Mouse (Mus musculus) forebrain, embryonic 12.5 days (tissue): ENCODE results near the gene Gm49601. TPM values are rescaled to one million over a fixed set of nuclear protein-coding genes. Genes with fewer than 3 reads are reported as not detected.
A peak's percentile ranks its signal among the peaks of the same experiment; 100 is the strongest.

Experiments
- ATAC-seq: fragments of 200-750 bp; cut with Nextera tagmentation; 2 replicates; pipeline ENCODE4 v1.8.0; 2017; ENCODE audit warnings: moderate TSS enrichment; ENCODE audit not compliant: low FRiP score
- H3K27ac ChIP-seq: fragments of 300-500 bp; sonication (generic); 2 replicates; pipeline ENCODE4 v1.5.1; 2016; ENCODE audit warnings: mild to moderate bottlenecking
- H3K27me3 ChIP-seq: fragments of 300-500 bp; sonication (generic); 2 replicates; pipeline ENCODE4 v1.6.1; 2016; ENCODE audit warnings: mild to moderate bottlenecking
- H3K36me3 ChIP-seq: fragments of 300-500 bp; sonication (generic); replicated peaks from 2 replicates; pipeline ENCODE4 v1.6.1; 2016; ENCODE audit warnings: mild to moderate bottlenecking
- H3K4me1 ChIP-seq: fragments of 300-500 bp; sonication (generic); 2 replicates; pipeline ENCODE4 v1.6.1; 2016
- H3K4me2 ChIP-seq: fragments of 300-500 bp; sonication (generic); 2 replicates; pipeline ENCODE4 v1.6.1; 2016; ENCODE audit warnings: mild to moderate bottlenecking, moderate library complexity
- H3K4me3 ChIP-seq: fragments of 300-500 bp; sonication (generic); replicated peaks from 2 replicates; pipeline ENCODE4 v1.5.1; 2016; ENCODE audit warnings: mild to moderate bottlenecking
- H3K9ac ChIP-seq: fragments of 300-500 bp; sonication (generic); 2 replicates; pipeline ENCODE4 v1.6.1; 2016; ENCODE audit warnings: mild to moderate bottlenecking
- H3K9me3 ChIP-seq: fragments of 300-500 bp; sonication (generic); 2 replicates; pipeline ENCODE4 v1.6.1; 2016
- WGBS: fragments of 180-500 bp; shearing (Covaris S2); methylation state at CpG from one replicate; pipeline ENCODE4 v1.1.7; 2016; 5-methylcytosine and 5-hydroxymethylcytosine counted together
- polyA plus RNA-seq: library from polyadenylated mRNA; unstranded; fragments of >200 nt; fragmentation: Nextera tagmentation; extraction: Ambion mirVana; gene quantifications from 2 replicates; pipeline ENCODE4 v1.2.1, GENCODE M21; 2016

Gene Gm49601
- polyA plus RNA-seq, 1 experiment from 2014 or later = 10.7 TPM

GRCm38 (mm10) chr16:18628206-18628947, 2.1 kb upstream of the Gm49601 start:
- Histone ChIP-seq H3K9me3 (no peaks in the 10 kb centered on the region), H3K27ac (0 out of 2 replicates have a peak overlapping the region, but pooled peaks have one; percentile 25), H3K27me3 (peaks cover 51% of the 10 kb centered on the region), H3K9ac (peak overlapping the region; percentile 83), H3K4me1 (peaks cover 44% of the 10 kb centered on the region), H3K36me3 (peaks cover 22% of the 10 kb centered on the region), H3K4me3 (peak overlapping the region; percentile 86), H3K4me2 (peak overlapping the region; percentile 86)
- 63% methylated on average over 7 of the region's 7 CpGs for WGBS
- no peak for ATAC-seq

- Histone ChIP-seq H3K9ac (0 out of 2 replicates have a peak overlapping the region, but pooled peaks have one; percentile 83), H3K4me1 (peaks cover 44% of the 10 kb centered on the region), H3K4me3 (peak overlapping the region; percentile 54; the same call in 1 of the 2 replicates)
These were observed 936 bp upstream of the Gm49601 start for GRCm38 (mm10) chr16:18627163-18627562.

DNA sequence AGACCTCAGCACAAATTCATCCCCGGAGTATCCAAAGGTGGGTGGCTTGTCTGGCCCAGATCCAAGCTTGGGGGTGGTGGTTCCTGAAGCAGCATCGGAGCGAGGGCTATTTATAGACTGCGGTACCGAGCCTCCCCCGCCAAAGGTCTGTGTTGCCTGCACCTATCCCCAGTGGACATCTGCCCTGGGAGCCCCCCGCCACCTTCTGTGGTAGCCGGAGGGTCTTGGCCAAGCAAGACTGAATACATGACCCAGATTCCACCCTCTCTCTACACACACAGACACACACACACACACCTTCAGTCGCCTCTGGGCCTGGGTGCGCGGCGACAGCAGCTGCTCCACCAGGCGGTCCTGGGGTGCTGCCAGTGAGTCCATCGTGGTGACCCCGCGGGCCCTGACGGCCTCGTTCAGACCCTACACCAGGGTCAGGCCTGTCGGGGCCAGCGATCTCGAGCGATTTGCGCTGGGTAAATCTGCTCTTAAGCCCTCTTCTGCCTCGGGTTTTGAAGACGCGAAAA, 376 bp downstream of the Gm49601 start:
- 12% methylated on average over 26 of the region's 26 CpGs for WGBS
- H3K4me2 ChIP-seq = peak overlapping the region; percentile 86
- H3K36me3 ChIP-seq = peaks cover 36% of the 10 kb centered on the region
- peaks cover 74% of the 10 kb centered on the region for H3K27me3 ChIP-seq
- H3K9ac ChIP-seq = peak overlapping the region; percentile 63
- H3K9me3 ChIP-seq = no peaks in the 10 kb centered on the region
- no peak overlapping the region for H3K27ac ChIP-seq
- H3K4me1 ChIP-seq = peaks cover 54% of the 10 kb centered on the region
- ATAC-seq = no peak; the same call in 1 of the 2 replicates
- H3K4me3 ChIP-seq = peak overlapping the region; percentile 54

More at GRCm38 (mm10) chr16:18627163-18627562, 936 bp upstream of the Gm49601 start:
- no peak overlapping the region for H3K27ac ChIP-seq
- 48% methylated on average over 3 of the region's 3 CpGs for WGBS
- no peaks in the 10 kb centered on the region for H3K9me3 ChIP-seq
- ATAC-seq = no peak
- H3K36me3 ChIP-seq = peaks cover 34% of the 10 kb centered on the region
- peaks cover 61% of the 10 kb centered on the region for H3K27me3 ChIP-seq
- peak overlapping the region; percentile 86 for H3K4me2 ChIP-seq

DNA sequence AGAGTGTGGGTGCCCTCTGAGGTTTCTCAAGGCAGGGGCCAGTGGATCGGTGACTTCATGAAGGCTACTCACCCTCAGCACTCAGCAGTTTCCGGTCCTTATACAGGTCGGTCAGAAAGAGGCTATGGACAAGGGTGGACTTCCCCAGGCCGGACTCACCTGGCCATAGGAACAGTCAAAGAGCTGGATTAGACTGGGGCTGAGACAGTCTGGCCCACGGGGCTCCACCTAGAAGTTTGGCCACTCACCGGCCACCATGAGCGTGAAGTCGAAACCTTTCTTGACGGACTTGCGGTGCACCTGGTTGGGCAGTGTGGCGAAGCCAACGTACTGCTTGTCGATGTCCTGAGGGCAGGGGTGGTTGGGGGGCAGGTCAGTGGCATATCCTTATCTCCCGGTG, 1.1 kb downstream of the Gm49601 start:
- H3K9ac ChIP-seq = no peak overlapping the region
- peaks cover 58% of the 10 kb centered on the region for H3K4me1 ChIP-seq
- 36% methylated on average over 14 of the region's 14 CpGs for WGBS
- H3K4me2 ChIP-seq = no peak overlapping the region
- H3K27ac ChIP-seq = no peak overlapping the region
- peaks cover 81% of the 10 kb centered on the region for H3K27me3 ChIP-seq
- H3K4me3 ChIP-seq = peak overlapping the region; percentile 10; the same call in 1 of the 2 replicates
- no peak for ATAC-seq
- no peaks in the 10 kb centered on the region for H3K9me3 ChIP-seq
- H3K36me3 ChIP-seq = peaks cover 37% of the 10 kb centered on the region

- Histone ChIP-seq H3K4me1 (peaks cover 57% of the 10 kb centered on the region), H3K36me3 (peaks cover 40% of the 10 kb centered on the region), H3K27ac (no peak overlapping the region), H3K4me2 (no peak overlapping the region), H3K9me3 (no peaks in the 10 kb centered on the region), H3K4me3 (no peak overlapping the region), H3K9ac (no peak overlapping the region), H3K27me3 (peaks cover 86% of the 10 kb centered on the region)
- no peak for ATAC-seq
- WGBS = 18% methylated on average over 15 of the region's 15 CpGs
These were observed 1.6 kb downstream of the Gm49601 start for GRCm38 (mm10) chr16:18624641-18625040.

DNA sequence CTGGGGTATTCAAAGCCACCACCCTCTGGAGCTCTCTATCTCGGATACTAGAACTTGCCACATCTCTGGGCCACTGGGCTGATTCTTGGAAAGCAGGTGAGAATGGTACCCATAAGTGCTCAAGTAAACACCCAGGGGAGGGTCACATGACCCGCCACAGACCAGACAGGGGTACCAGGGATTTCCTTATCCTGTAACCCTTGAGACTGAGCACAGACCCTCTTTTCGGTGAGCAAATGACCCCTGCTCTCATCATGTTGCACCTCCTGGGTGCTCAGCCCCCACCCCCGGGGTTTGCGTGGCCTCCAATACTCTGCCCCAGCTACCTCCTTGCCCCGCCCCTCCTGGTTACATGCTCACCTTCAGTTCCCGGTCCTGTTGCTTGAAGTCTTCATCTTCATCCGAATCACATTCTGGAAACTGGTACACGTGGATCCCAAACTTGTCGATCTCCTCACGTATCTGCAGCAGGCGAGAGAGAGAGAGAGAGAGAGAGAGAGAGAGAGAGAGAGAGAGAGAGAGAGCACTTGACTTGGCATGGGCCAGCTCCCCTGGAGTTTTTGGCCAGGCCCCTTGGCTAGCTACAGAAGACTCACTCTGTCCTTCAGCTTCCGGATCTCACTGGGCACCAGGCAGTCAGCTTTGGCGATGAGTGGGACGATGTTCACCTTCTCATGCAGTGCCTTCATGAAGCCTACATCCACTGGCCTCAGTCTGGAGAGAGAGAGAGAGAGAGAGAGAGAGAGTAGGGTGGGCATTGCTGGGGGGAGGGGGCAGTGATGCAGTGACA, 2.3 kb downstream of the Gm49601 start:
- Histone ChIP-seq H3K4me1 (peaks cover 53% of the 10 kb centered on the region), H3K4me2 (no peak overlapping the region), H3K27me3 (peaks cover 93% of the 10 kb centered on the region), H3K9me3 (no peaks in the 10 kb centered on the region), H3K9ac (no peak overlapping the region), H3K36me3 (peaks cover 40% of the 10 kb centered on the region), H3K27ac (no peak overlapping the region), H3K4me3 (no peak overlapping the region)
- ATAC-seq = no peak
- 30% methylated on average over 15 of the region's 15 CpGs for WGBS

GRCm38 (mm10) chr16:18622916-18623750, 3.1 kb downstream of the Gm49601 start:
- no peak overlapping the region for H3K9ac ChIP-seq
- peaks cover 45% of the 10 kb centered on the region for H3K4me1 ChIP-seq
- H3K27ac ChIP-seq = no peak overlapping the region
- H3K36me3 ChIP-seq = peaks cover 40% of the 10 kb centered on the region
- WGBS = 26% methylated on average over 29 of the region's 29 CpGs
- no peak for ATAC-seq
- H3K27me3 ChIP-seq = peaks cover 99% of the 10 kb centered on the region
- no peak overlapping the region for H3K4me2 ChIP-seq
- no peak overlapping the region for H3K4me3 ChIP-seq
- H3K9me3 ChIP-seq = no peaks in the 10 kb centered on the region

GRCm38 (mm10) chr16:18622019-18622418, 4.2 kb downstream of the Gm49601 start, which contains the start of gene Gp1bb:
Gene Gp1bb (minus strand): TSS chr16:18622403.
- Histone ChIP-seq H3K9ac (0 out of 2 replicates have a peak within 1 kb of the TSS, but pooled peaks have one; percentile 40), H3K27ac (no peak within 1 kb of the TSS), H3K27me3 (peaks cover 96% of the 10 kb centered on the region), H3K4me1 (peaks cover 39% of the 10 kb centered on the region), H3K4me2 (peak within 1 kb of the TSS; percentile 81), H3K4me3 (peak within 1 kb of the TSS; percentile 47), H3K9me3 (no peaks in the 10 kb centered on the region), H3K36me3 (peaks cover 40% of the 10 kb centered on the region)
- ATAC-seq = no peak
- WGBS = 10% methylated on average over 17 of the region's 17 CpGs

GRCm38 (mm10) chr16:18621362-18622001, 4.7 kb downstream of the Gm49601 start:
- Histone ChIP-seq H3K27ac (no peak overlapping the region), H3K4me3 (peak overlapping the region; percentile 47), H3K9me3 (no peaks in the 10 kb centered on the region), H3K4me1 (peaks cover 34% of the 10 kb centered on the region), H3K4me2 (peak overlapping the region; percentile 81), H3K36me3 (peaks cover 40% of the 10 kb centered on the region), H3K9ac (0 out of 2 replicates have a peak overlapping the region, but pooled peaks have one; percentile 40), H3K27me3 (peaks cover 96% of the 10 kb centered on the region)
- 2% methylated on average over 38 of the region's 38 CpGs for WGBS
- ATAC-seq = no peak

DNA sequence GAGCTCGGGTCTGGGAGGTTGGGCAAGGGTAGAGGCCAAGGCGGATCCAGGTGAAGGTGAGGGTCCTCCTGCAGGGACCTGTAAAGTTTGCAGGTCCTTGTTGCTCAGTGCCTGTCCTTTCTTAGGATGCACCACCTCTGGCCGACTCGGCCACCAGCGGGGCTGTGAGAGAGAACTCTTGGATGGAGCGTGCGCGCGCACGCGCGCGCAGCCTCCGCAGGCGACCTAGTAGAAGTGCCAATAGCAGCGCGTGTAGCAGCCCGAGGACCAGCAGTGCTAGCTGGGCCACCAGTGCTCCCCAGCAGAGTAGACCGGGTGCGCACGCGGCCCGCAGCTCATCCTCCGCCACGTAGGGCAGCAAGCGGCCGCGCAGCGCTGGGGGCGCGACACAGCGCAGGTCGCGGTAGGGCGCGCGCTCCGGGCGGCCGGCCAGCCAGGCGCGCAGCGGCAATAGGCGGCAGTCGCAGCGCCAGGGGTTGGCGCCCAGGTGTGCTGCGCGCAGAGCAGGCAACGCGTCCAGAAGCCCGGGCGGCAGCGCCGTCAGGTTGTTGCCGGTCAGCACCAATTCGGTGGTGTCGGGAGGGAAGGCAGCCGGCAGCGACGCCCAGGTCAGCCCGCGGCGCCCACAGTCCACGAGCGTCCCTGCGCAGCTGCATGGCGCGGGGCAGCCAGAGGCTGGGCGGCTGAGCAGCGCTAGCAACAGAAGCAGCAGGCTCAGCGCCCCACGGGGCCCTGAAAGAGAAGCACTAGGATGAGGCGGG, 5.4 kb downstream of the Gm49601 start:
- Histone ChIP-seq H3K27ac (no peak overlapping the region), H3K4me3 (peak overlapping the region; percentile 47), H3K27me3 (peaks cover 94% of the 10 kb centered on the region), H3K9me3 (no peaks in the 10 kb centered on the region), H3K4me1 (peaks cover 27% of the 10 kb centered on the region), H3K9ac (peak overlapping the region; percentile 40), H3K36me3 (peaks cover 40% of the 10 kb centered on the region), H3K4me2 (peak overlapping the region; percentile 81)
- peak; percentile 24; the same call in 1 of the 2 replicates for ATAC-seq
- WGBS = under 1% methylated on average over 74 of the region's 74 CpGs
